Comparison of ENCODE assay signal across 9 mouse cellular contexts in genomic region chr6:129535723-129536122, GRCm38 (mm10). TPM values are rescaled to one million over a fixed set of nuclear protein-coding genes. Genes with fewer than 3 reads are reported as not detected.
A peak's percentile ranks its signal among the peaks of the same experiment; 100 is the strongest.
DNase-seq lines count a peak whose midpoint lies in the region; ATAC-seq and TF ChIP-seq lines count a peak whose summit lies in the region.
"Had no signal": no experiment of that assay in that cellular context is flagged by ENCODE, and none has a peak within 500 bp of the region (broad histone marks: within the 10 kb centered on the region; RNA-seq: fewer than 3 reads in every experiment).

No protein-coding gene starts in this region.

- H3K4me1 ChIP-seq in cerebellum, adult 2 months (ENCODE audit: control insufficient read depth, insufficient read depth, low read length) = peaks cover 5% of the 10 kb centered on the region
- H3K4me1 ChIP-seq in kidney, embryonic 16.5 days (ENCODE audit: insufficient read depth, low read length) = peaks cover 21% of the 10 kb centered on the region
- H3K4me1 ChIP-seq in forebrain, embryonic 14.5 days (ENCODE audit: control insufficient read depth, insufficient read depth, low read length) = peaks cover 22% of the 10 kb centered on the region
- H3K4me1 ChIP-seq in liver, embryonic 14.5 days (replicated peaks; ENCODE audit: control insufficient read depth in 2 of 2, insufficient read depth in 2 of 2, low read length in 1 of 2) = peaks cover 9 to 21% of the 10 kb centered on the region in 2 experiments

- no peak for TF ChIP-seq POLR2A in cerebellum, adult 2 months (IDR thresholded peaks at IDR 0.05; ENCODE audit: borderline replicate concordance, insufficient read depth, low read length)

- no peak overlapping the region for H3K27ac ChIP-seq in cerebellum, adult 2 months (ENCODE audit: insufficient read depth, low read length)
- no peak overlapping the region for H3K27ac ChIP-seq in kidney, embryonic 16.5 days (ENCODE audit: low read length)
- H3K27ac ChIP-seq in forebrain, embryonic 14.5 days (ENCODE audit: low read depth, low read length) = no peak overlapping the region
- H3K27ac ChIP-seq in liver, embryonic 14.5 days = no peak overlapping the region

- WGBS in cerebellum, adult 2 months = 52% methylated on average over 4 of the region's 4 CpGs
- WGBS in kidney, embryonic 16.5 days = 66% methylated on average over 4 of the region's 4 CpGs
- 91% methylated on average over 4 of the region's 4 CpGs for WGBS in forebrain, embryonic 14.5 days
- 30% methylated on average over 4 of the region's 4 CpGs for WGBS in liver, embryonic 14.5 days (ENCODE audit: insufficient replicate concordance)

- H3K4me2 ChIP-seq in kidney, embryonic 16.5 days (replicated peaks; ENCODE audit: low read depth, low read length) = peak overlapping the region; percentile 77
- H3K4me2 ChIP-seq in forebrain, embryonic 14.5 days (ENCODE audit: low read length) = peak overlapping the region; percentile 60
- H3K4me2 ChIP-seq in liver, embryonic 14.5 days (ENCODE audit: low read depth) = peak overlapping the region; percentile 80

- TF ChIP-seq CTCF in cerebellum, adult 2 months (IDR thresholded peaks at IDR 0.05; ENCODE audit: borderline replicate concordance, insufficient read depth, low read depth, low read length) = no peak
- no peak for TF ChIP-seq CTCF in liver, embryonic 14.5 days (IDR thresholded peaks at IDR 0.05; ENCODE audit: low read depth)

- ATAC-seq in kidney, embryonic 16.5 days (ENCODE audit: low FRiP score, low TSS enrichment) = no peak
- no peak for ATAC-seq in forebrain, embryonic 14.5 days
- no peak for ATAC-seq in liver, embryonic 14.5 days (ENCODE audit: insufficient read depth)
- no peak for ATAC-seq in CD4-positive, CD25-positive, alpha-beta regulatory T cell, adult 4 months

- no peaks in the 10 kb centered on the region for H3K9me3 ChIP-seq in kidney, embryonic 16.5 days (ENCODE audit: low read length)
- H3K9me3 ChIP-seq in forebrain, embryonic 14.5 days (replicated peaks; ENCODE audit: control insufficient read depth, low read length) = no peaks in the 10 kb centered on the region
- no peaks in the 10 kb centered on the region for H3K9me3 ChIP-seq in liver, embryonic 14.5 days (ENCODE audit: control insufficient read depth, low read length)

- H3K9ac ChIP-seq in kidney, embryonic 16.5 days (replicated peaks; ENCODE audit: low read length) = no peak overlapping the region
- peak overlapping the region; percentile 89; the same call in 1 of the 2 replicates for H3K9ac ChIP-seq in forebrain, embryonic 14.5 days (ENCODE audit: low read length)
- no peak overlapping the region for H3K9ac ChIP-seq in liver, embryonic 14.5 days (replicated peaks)

- TF ChIP-seq EP300 in liver, embryonic 14.5 days (IDR thresholded peaks at IDR 0.05; ENCODE audit: low read depth) = no peak

- H3K4me3 ChIP-seq in cerebellum, adult 2 months (replicated peaks; ENCODE audit: insufficient read depth, low read depth, low read length) = peak overlapping the region; percentile 7
- H3K4me3 ChIP-seq in kidney, embryonic 16.5 days (ENCODE audit: low read length) = no peak overlapping the region
- H3K4me3 ChIP-seq in forebrain, embryonic 14.5 days (ENCODE audit: low read depth, low read length) = peak overlapping the region; percentile 76; the same call in 1 of the 2 replicates
- H3K4me3 ChIP-seq in liver, embryonic 14.5 days (ENCODE audit: insufficient read depth in 1 of 2, low read depth in 2 of 2, low read length in 2 of 2) = no peak overlapping the region

- no peaks in the 10 kb centered on the region for H3K27me3 ChIP-seq in cerebellum, adult 2 months (ENCODE audit: control insufficient read depth, insufficient read depth, low read length)
- no peaks in the 10 kb centered on the region for H3K27me3 ChIP-seq in kidney, embryonic 16.5 days (ENCODE audit: insufficient read depth, low read length)
- no peaks in the 10 kb centered on the region for H3K27me3 ChIP-seq in forebrain, embryonic 14.5 days (replicated peaks; ENCODE audit: control insufficient read depth, insufficient read depth, low read length)
- no peaks in the 10 kb centered on the region for H3K27me3 ChIP-seq in liver, embryonic 14.5 days (ENCODE audit: control insufficient read depth, insufficient read depth, low read length)

- H3K36me3 ChIP-seq in kidney, embryonic 16.5 days (ENCODE audit: insufficient read depth, low read length) = peaks cover 28% of the 10 kb centered on the region
- H3K36me3 ChIP-seq in forebrain, embryonic 14.5 days (ENCODE audit: control insufficient read depth, insufficient read depth, low read length) = peaks cover 35% of the 10 kb centered on the region
- peaks cover 27% of the 10 kb centered on the region for H3K36me3 ChIP-seq in liver, embryonic 14.5 days (replicated peaks; ENCODE audit: control insufficient read depth, insufficient read depth, low read depth)

- no peak for DNase-seq in cerebellum, adult 2 months
- no peak for DNase-seq in cerebellum, postnatal 14 days
- no peak for DNase-seq in kidney, adult 8-10 months
- DNase-seq in forebrain, embryonic 14.5 days (ENCODE audit: low spot score) = no peak
- DNase-seq in liver, embryonic 14.5 days (ENCODE audit: low read depth in 3 of 3, low spot score in 3 of 3) = no peak
- DNase-seq in right cerebral cortex, postnatal 14 days = no peak
- DNase-seq: kidney, postnatal 36 days had no signal

RNA-seq across cellular contexts. Expression of gene Gabarapl1, which starts 2.8 kb away (rescaled TPM):
- 380 and 434 TPM in 2 replicates for polyA plus RNA-seq in cerebellum, adult 2 months (2012; rRNA removed)
- polyA plus RNA-seq in kidney, embryonic 16.5 days (2015; fragmentation: Nextera tagmentation; extraction: Ambion mirVana) = 74.1 and 77.7 TPM in 2 replicates
- polyA plus RNA-seq in forebrain, embryonic 14.5 days (2014; fragmentation: Nextera tagmentation; extraction: Ambion mirVana) = 66.3 and 87.9 TPM in 2 replicates
- 15.1 and 19.2 TPM in 2 replicates for polyA plus RNA-seq in liver, embryonic 14.5 days (2012; rRNA removed)
- 8.2 and 9.1 TPM in 2 replicates for polyA plus RNA-seq in liver, embryonic 14.5 days (2014; fragmentation: Nextera tagmentation; extraction: Ambion mirVana)
- polyA plus RNA-seq in CD4-positive, CD25-positive, alpha-beta regulatory T cell, adult 4 months (2017; shearing (Covaris generic)) = 10 to 100 TPM in 1 of 2 experiments, 1 to 10 TPM in 1; 6.9 to 13.7 TPM

RNA-seq across cellular contexts. Expression of gene Tmem52b, which starts 23.4 kb away (rescaled TPM):
- not detected in 2 replicates for polyA plus RNA-seq in cerebellum, adult 2 months (2012; rRNA removed)
- 61.5 and 63.1 TPM in 2 replicates for polyA plus RNA-seq in kidney, embryonic 16.5 days (2015; fragmentation: Nextera tagmentation; extraction: Ambion mirVana)
- not detected in 2 replicates for polyA plus RNA-seq in forebrain, embryonic 14.5 days (2014; fragmentation: Nextera tagmentation; extraction: Ambion mirVana)
- polyA plus RNA-seq in liver, embryonic 14.5 days (2012; rRNA removed) = 0.01 TPM in 1 of 2 replicates, not detected in the other
- polyA plus RNA-seq in liver, embryonic 14.5 days (2014; fragmentation: Nextera tagmentation; extraction: Ambion mirVana) = not detected in 2 replicates
- not detected for polyA plus RNA-seq in CD4-positive, CD25-positive, alpha-beta regulatory T cell, adult 4 months (2017; shearing (Covaris generic))

RNA-seq across cellular contexts. Expression of gene Olr1, which starts 28.8 kb away (rescaled TPM):
- not detected in 2 replicates for polyA plus RNA-seq in cerebellum, adult 2 months (2012; rRNA removed)
- polyA plus RNA-seq in kidney, embryonic 16.5 days (2015; fragmentation: Nextera tagmentation; extraction: Ambion mirVana) = not detected in 2 replicates
- polyA plus RNA-seq in forebrain, embryonic 14.5 days (2014; fragmentation: Nextera tagmentation; extraction: Ambion mirVana) = not detected in 2 replicates
- 0.64 and 0.83 TPM in 2 replicates for polyA plus RNA-seq in liver, embryonic 14.5 days (2012; rRNA removed)
- polyA plus RNA-seq in liver, embryonic 14.5 days (2014; fragmentation: Nextera tagmentation; extraction: Ambion mirVana) = 0.57 and 0.81 TPM in 2 replicates
- polyA plus RNA-seq in CD4-positive, CD25-positive, alpha-beta regulatory T cell, adult 4 months (2017; shearing (Covaris generic)) = under 1 TPM in 1 of 2 experiments, not detected in 1; 0.16 TPM

RNA-seq across cellular contexts. Expression of gene Klre1, which starts 42.0 kb away (rescaled TPM):
- polyA plus RNA-seq in cerebellum, adult 2 months (2012; rRNA removed) = 0.06 TPM in 1 of 2 replicates, not detected in the other
- polyA plus RNA-seq in kidney, embryonic 16.5 days (2015; fragmentation: Nextera tagmentation; extraction: Ambion mirVana) = not detected in 2 replicates
- not detected in 2 replicates for polyA plus RNA-seq in forebrain, embryonic 14.5 days (2014; fragmentation: Nextera tagmentation; extraction: Ambion mirVana)
- polyA plus RNA-seq in liver, embryonic 14.5 days (2012; rRNA removed) = 0.03 TPM in 1 of 2 replicates, not detected in the other
- not detected in 2 replicates for polyA plus RNA-seq in liver, embryonic 14.5 days (2014; fragmentation: Nextera tagmentation; extraction: Ambion mirVana)
- under 1 TPM in 1 of 2 experiments, not detected in 1; 0.35 TPM for polyA plus RNA-seq in CD4-positive, CD25-positive, alpha-beta regulatory T cell, adult 4 months (2017; shearing (Covaris generic))

RNA-seq across cellular contexts. Expression of gene Klrd1, which starts 55.9 kb away (rescaled TPM):
- 0.13 TPM in 1 of 2 replicates, not detected in the other for polyA plus RNA-seq in cerebellum, adult 2 months (2012; rRNA removed)
- 0.32 and 0.36 TPM in 2 replicates for polyA plus RNA-seq in kidney, embryonic 16.5 days (2015; fragmentation: Nextera tagmentation; extraction: Ambion mirVana)
- not detected in 2 replicates for polyA plus RNA-seq in forebrain, embryonic 14.5 days (2014; fragmentation: Nextera tagmentation; extraction: Ambion mirVana)
- polyA plus RNA-seq in liver, embryonic 14.5 days (2012; rRNA removed) = 0.19 and 0.23 TPM in 2 replicates
- 0.37 and 0.50 TPM in 2 replicates for polyA plus RNA-seq in liver, embryonic 14.5 days (2014; fragmentation: Nextera tagmentation; extraction: Ambion mirVana)
- not detected for polyA plus RNA-seq in CD4-positive, CD25-positive, alpha-beta regulatory T cell, adult 4 months (2017; shearing (Covaris generic))

Comparison
In these comparisons a context has a peak if more than half of its experiments do, and no peak if none do; other contexts are left out.
1. H3K4me3 ChIP-seq: peak in cerebellum, adult 2 months (single experiment) and forebrain, embryonic 14.5 days (single experiment); none in kidney, embryonic 16.5 days (single experiment) and liver, embryonic 14.5 days (0 of 2).
2. RNA of gene Tmem52b, which starts 23.4 kb away (polyA plus RNA-seq): 61.5 to 63.1 TPM in kidney, embryonic 16.5 days; not detected in CD4-positive, CD25-positive, alpha-beta regulatory T cell, adult 4 months, not detected in cerebellum, adult 2 months, not detected in forebrain, embryonic 14.5 days and 0.01 TPM in liver, embryonic 14.5 days; every median in the first group is over 10 times any median in the second.
3. Peak in every context shown above with its lines, with median percentiles within 50 percentile points of each other: H3K4me2 ChIP-seq.